Mouse (Mus musculus) heart, embryonic 14.5 days (tissue): ENCODE results near the gene Brca1. TPM values are rescaled to one million over a fixed set of nuclear protein-coding genes. Genes with fewer than 3 reads are reported as not detected.
"Not testable (repeated sequence)": the region's sequence is repeated elsewhere in the genome, so short reads cannot be mapped to it uniquely, and the experiment has no call there.

Source experiments
- ATAC-seq: fragments of 200-750 bp; cut with Nextera tagmentation; 2 replicates; pipeline ENCODE4 v1.8.0; 2017; ENCODE audit warnings: low read depth, moderate TSS enrichment; ENCODE audit not compliant: insufficient number of reproducible peaks, insufficient read depth, low FRiP score
- H3K27ac ChIP-seq, 2 experiments: fragments of 200-500 bp in 1 of 2; fragments of 300-500 bp in 1 of 2; sonication (generic) in 1 of 2; replicated peaks in 1 of 2; 2 replicates each; pipeline ENCODE4 v1.5.1; 2012 to 2014; ENCODE audit warnings: low read depth in 2 of 2, low read length in 2 of 2, control low read depth in 1 of 2, mild to moderate bottlenecking in 1 of 2, mixed read lengths in 1 of 2; ENCODE audit not compliant: control insufficient read depth in 1 of 2, insufficient read depth in 1 of 2
- H3K27me3 ChIP-seq: fragments of 300-500 bp; sonication (generic); 2 replicates; pipeline ENCODE4 v1.6.1; 2014; ENCODE audit warnings: mild to moderate bottlenecking, low read length, control low read depth; ENCODE audit not compliant: control insufficient read depth, insufficient read depth
- H3K36me3 ChIP-seq: fragments of 300-500 bp; sonication (generic); 2 replicates; pipeline ENCODE4 v1.6.1; 2014; ENCODE audit warnings: mild to moderate bottlenecking, control low read depth, low read length, mixed read lengths; ENCODE audit not compliant: control insufficient read depth, insufficient read depth
- H3K4me1 ChIP-seq, 2 experiments: fragments of 200-500 bp in 1 of 2; fragments of 300-500 bp in 1 of 2; sonication (generic) in 1 of 2; 2 replicates each; pipeline ENCODE4 v1.6.1; 2012 to 2014; ENCODE audit warnings: low read length in 2 of 2, control low read depth in 1 of 2, mixed read lengths in 1 of 2; ENCODE audit not compliant: control insufficient read depth in 2 of 2, insufficient read depth in 2 of 2
- H3K4me2 ChIP-seq: fragments of 300-500 bp; sonication (generic); 2 replicates; pipeline ENCODE4 v1.6.1; 2014; ENCODE audit warnings: mild to moderate bottlenecking, low read length
- H3K4me3 ChIP-seq, 2 experiments: fragments of 200-500 bp in 1 of 2; fragments of 300-500 bp in 1 of 2; sonication (generic) in 1 of 2; 2 replicates each; pipeline ENCODE4 v1.5.1; 2012 to 2014; ENCODE audit warnings: low read length in 2 of 2, mild to moderate bottlenecking in 2 of 2, control low read depth in 1 of 2, low read depth in 1 of 2, moderate library complexity in 1 of 2; ENCODE audit not compliant: control insufficient read depth in 1 of 2, insufficient read depth in 1 of 2
- H3K9ac ChIP-seq: fragments of 300-500 bp; sonication (generic); 2 replicates; pipeline ENCODE4 v1.6.1; 2014; ENCODE audit warnings: mild to moderate bottlenecking, low read length
- H3K9me3 ChIP-seq: fragments of 300-500 bp; sonication (generic); 2 replicates; pipeline ENCODE4 v1.6.1; 2016; ENCODE audit warnings: low read length, control low read depth; ENCODE audit not compliant: control insufficient read depth
- WGBS: fragments of 180-500 bp; shearing (Covaris S2); extraction: QIAGEN DNeasy Blood & Tissue Kit; methylation state at CpG from one replicate; pipeline ENCODE4 v1.1.7; 2014; 5-methylcytosine and 5-hydroxymethylcytosine counted together
- polyA plus RNA-seq: library from polyadenylated mRNA; unstranded; fragments of >200 nt; fragmentation: Nextera tagmentation; extraction: Ambion mirVana; gene quantifications from 2 replicates; pipeline ENCODE4 v1.2.1, GENCODE M21; 2014

Brca1 gene
- polyA plus RNA-seq, 1 experiment from 2014 or later: 8.3 TPM

DNA sequence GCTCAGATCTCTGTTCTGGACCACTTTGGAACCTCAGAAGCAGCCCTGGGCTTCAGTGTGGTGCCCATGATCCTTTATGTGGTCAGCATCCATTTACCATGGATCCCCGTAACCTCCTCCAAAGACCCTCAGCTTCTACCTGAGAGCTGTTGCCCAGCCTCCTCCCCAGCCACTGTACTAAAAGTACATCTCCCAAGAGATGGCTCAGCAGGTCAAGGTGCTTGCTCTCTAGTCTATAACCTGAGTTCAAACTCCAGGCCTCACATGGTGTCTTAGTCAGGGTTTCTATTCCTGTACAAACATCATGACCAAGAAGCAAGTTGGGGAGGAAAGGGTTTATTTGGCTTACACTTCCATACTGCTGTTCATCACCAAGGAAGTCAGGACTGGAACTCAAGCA, 33.3 kb upstream of the Brca1 start:
- peaks cover 26% of the 10 kb centered on the region for H3K36me3 ChIP-seq
- WGBS: 94% methylated on average over 1 of the region's 1 CpGs
- H3K4me1 ChIP-seq, H3K4me2 ChIP-seq, H3K27ac ChIP-seq, H3K27me3 ChIP-seq, H3K4me3 ChIP-seq, ATAC-seq, H3K9ac ChIP-seq, H3K9me3 ChIP-seq: not testable (repeated sequence)

DNA sequence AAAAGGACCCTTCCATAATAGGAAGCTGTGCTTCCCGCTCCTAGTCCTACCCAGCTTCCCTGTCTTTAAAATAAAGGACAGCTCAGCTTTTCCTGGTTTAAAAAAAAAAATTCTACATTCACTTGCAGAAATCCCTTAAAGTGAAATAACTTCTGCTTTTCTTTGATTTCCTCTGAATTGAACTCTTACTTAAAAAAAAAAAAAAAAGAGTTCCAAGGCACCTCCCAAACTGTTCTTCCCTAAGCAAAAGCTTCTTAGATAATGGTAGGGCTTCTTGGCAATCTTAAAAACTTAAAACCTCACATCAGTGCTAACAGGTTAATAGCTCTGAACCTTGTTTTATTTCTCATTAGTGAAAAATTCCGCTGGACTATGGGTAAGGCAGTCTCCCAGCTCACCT, 31.4 kb upstream of the Brca1 start:
- Histone ChIP-seq H3K9me3 (no peaks in the 10 kb centered on the region), H3K4me3 (no peak overlapping the region), H3K27ac (no peak overlapping the region), H3K36me3 (peaks cover 44% of the 10 kb centered on the region), H3K4me1 (peaks cover 3 to 4% of the 10 kb centered on the region in 2 experiments; a peak in 3 of 4 replicates), H3K27me3 (no peaks in the 10 kb centered on the region), H3K4me2 (no peak overlapping the region), H3K9ac (no peak overlapping the region)
- WGBS: 93% methylated on average over 2 of the region's 2 CpGs
- ATAC-seq: no peak

DNA sequence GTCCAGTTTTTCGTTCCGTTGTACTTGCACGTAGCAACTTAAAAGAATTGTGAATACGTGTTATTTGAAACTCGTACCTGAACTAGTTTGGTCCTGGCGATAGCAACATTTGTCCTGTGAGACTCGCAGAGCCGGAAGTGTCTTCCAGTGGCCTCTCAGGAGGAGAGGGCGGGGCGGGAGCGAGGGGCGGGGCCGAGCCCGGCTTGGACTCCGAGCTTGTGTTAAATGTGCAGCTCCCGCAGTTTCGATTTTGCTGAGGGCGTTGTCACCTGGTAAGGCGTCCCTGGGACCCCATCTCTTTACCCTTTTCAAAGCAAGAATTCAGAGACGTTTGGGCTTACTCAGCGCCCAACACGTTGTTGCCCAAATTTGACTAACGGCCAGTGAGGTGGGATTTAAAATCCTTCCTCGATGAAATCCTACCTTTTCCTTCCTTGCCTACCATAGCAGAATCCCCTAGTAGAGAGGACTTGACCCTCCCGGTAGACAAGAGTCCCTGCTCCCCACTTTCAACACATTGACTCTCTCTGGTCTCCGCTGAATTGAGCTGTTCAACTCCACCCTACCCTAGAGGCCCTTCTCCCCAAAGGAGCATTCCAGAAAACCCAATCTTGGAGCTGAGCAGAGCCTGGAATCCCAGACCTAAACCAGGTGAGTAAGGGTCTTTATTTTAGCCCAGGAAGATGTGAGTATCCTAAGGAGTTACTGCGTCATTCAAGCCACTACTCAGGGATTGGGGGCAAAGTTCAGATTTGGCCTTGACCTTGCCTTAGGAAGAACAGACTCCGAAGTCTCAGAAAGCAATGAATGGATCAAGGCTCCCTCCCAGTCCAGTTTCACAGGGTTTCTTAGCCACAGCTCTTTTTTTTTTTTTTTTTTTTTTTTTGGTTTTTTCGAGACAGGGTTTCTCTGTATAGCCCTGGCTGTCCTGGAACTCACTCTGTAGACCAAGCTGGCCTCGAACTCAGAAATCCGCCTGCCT, 30.6 kb upstream of the Brca1 start, which contains the start of gene Tmem106a:
Gene Tmem106a (plus strand): TSS at position 189 of the 982 bp plus-strand sequence.
- Histone ChIP-seq H3K4me1 (peaks cover 3 to 4% of the 10 kb centered on the region in 2 experiments; a peak in 3 of 4 replicates), H3K9me3 (no peaks in the 10 kb centered on the region), H3K27ac (peak within 1 kb of the TSS in 1 of 2 experiments; percentile 33; a peak in 1 of 4 replicates), H3K36me3 (peaks cover 53% of the 10 kb centered on the region), H3K4me2 (peak within 1 kb of the TSS; percentile 71), H3K27me3 (no peaks in the 10 kb centered on the region), H3K9ac (peak within 1 kb of the TSS; percentile 79), H3K4me3 (peak within 1 kb of the TSS; percentile 52 to 68)
- 19% methylated on average over 30 of the region's 31 CpGs for WGBS
- no peak for ATAC-seq

DNA sequence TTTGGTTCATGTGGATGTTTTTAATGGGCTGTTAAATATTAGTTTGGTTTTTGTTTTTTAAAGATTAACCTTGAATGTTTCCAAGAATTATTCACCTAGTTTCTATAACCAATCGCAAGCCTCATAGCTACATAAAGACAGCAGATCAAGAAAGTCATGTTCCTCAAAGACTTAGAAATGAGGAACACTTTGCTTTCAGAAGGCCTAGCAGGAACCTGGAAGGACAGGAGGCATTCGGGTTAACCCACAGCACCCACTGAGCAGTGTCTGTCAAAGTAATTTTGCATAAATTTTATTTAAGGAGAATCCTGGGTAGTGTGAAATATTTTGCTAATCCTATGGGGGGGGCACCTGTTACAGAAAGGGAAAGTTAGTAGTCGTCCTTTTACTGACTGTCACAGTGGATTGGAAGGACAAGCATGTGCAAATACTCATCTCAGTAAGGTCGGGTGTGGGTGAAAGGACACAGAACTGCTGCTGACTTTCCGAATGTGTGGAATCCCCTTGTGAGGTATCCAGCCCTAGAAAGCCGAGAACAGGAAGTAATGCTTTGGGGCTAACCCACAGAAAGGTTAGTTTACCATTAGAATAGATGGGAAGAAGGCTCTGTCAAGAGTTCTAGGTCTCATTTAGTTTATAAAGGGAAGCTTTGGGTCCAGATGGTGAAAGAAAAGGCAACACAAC, 29.5 kb upstream of the Brca1 start:
- no peaks in the 10 kb centered on the region for H3K9me3 ChIP-seq
- no peaks in the 10 kb centered on the region for H3K27me3 ChIP-seq
- peaks cover 3 to 4% of the 10 kb centered on the region in 2 experiments; a peak in 3 of 4 replicates for H3K4me1 ChIP-seq
- 55% methylated on average over 6 of the region's 6 CpGs for WGBS
- no peak overlapping the region for H3K9ac ChIP-seq
- H3K27ac ChIP-seq: no peak overlapping the region; a peak in 1 of 4 replicates
- ATAC-seq: no peak
- no peak overlapping the region for H3K4me3 ChIP-seq
- H3K4me2 ChIP-seq: no peak overlapping the region
- H3K36me3 ChIP-seq: peaks cover 55% of the 10 kb centered on the region

DNA sequence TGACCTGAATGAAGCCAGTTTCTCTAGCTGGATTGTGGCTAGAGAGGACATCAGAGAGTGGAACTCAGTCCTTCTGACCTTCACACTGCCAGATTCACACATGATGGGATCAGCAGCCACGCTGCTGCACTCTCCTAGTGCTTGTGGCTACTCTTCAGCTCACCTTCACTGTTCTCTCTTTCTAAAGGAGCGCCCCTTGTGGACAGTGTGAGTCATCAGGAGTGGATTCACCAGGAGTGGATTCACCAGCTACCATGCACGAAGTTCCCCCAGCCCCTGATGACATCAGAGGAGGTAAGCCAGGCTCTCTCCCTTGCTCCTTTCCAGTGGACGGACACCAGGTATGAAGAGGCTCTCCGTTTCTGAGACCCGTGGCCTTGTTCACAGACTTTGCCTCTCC, 24.4 kb upstream of the Brca1 start:
- Histone ChIP-seq H3K4me3 (no peak overlapping the region), H3K27ac (no peak overlapping the region), H3K4me1 (no peaks in the 10 kb centered on the region), H3K4me2 (no peak overlapping the region), H3K36me3 (peaks cover 100% of the 10 kb centered on the region), H3K27me3 (no peaks in the 10 kb centered on the region), H3K9me3 (no peaks in the 10 kb centered on the region), H3K9ac (no peak overlapping the region)
- 76% methylated on average over 6 of the region's 6 CpGs for WGBS
- no peak for ATAC-seq

DNA sequence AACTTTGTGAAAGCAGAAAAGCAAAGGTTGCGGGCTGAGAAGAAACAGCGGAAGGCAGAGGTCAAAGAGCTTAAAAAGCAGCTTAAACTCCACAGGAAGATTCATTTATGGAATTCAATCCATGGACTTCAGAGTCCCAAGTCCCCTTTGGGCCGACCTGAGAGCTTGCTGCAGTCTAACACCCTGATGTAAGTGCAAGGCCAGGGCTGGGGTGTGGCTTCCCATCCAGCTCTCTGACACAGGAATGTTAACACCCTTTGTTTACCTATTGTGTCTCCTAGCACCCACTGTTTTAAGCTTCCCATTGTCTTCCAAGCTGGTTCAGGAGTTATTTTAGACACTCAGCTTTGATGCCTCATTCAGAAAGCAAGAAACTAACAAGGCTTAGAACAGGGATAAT, 16.7 kb upstream of the Brca1 start:
- Histone ChIP-seq H3K4me3 (no peak overlapping the region), H3K36me3 (peaks cover 98% of the 10 kb centered on the region), H3K9ac (no peak overlapping the region), H3K27me3 (no peaks in the 10 kb centered on the region), H3K27ac (no peak overlapping the region), H3K9me3 (no peaks in the 10 kb centered on the region), H3K4me2 (no peak overlapping the region), H3K4me1 (no peaks in the 10 kb centered on the region)
- ATAC-seq: no peak
- WGBS: 77% methylated on average over 3 of the region's 3 CpGs

DNA sequence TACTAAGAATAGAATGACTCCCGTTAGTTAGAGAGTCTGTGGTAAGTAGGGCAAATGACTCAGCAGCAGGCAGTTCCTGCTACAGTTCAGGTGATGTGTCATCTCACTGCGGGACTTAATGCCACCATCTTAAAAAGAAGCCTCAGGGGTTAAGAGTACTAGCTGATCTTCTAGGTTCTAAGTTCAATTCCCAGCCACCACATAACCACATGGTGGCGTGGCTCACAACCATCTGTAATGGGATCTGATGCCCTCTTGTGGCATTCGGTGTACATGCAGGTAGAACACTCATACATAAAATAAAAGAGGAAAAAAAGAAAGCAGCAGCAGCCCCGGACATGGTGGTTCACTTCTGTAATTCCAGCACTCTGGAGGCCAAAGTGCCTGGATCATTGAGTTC, 10.6 kb upstream of the Brca1 start:
- Histone ChIP-seq H3K9me3 (no peaks in the 10 kb centered on the region), H3K4me3 (no peak overlapping the region), H3K36me3 (peaks cover 98% of the 10 kb centered on the region), H3K27me3 (no peaks in the 10 kb centered on the region), H3K27ac (no peak overlapping the region), H3K9ac (no peak overlapping the region), H3K4me2 (no peak overlapping the region), H3K4me1 (0 out of 4 replicates have a peak, but pooled peaks cover 0 to 2% of the 10 kb centered on the region in 2 experiments)
- 37% methylated on average over 5 of the region's 5 CpGs for WGBS
- no peak for ATAC-seq
